Mouse (Mus musculus) small intestine, adult 2 months (tissue): ENCODE data around the gene Iqschfp.

Experiments
- CTCF ChIP-seq: fragments of 200-500 bp; IDR thresholded peaks from 2 replicates; pipeline ENCODE4 v1.5.1; 2012; ENCODE audit warnings: low read depth, mild to moderate bottlenecking, control low read depth, inconsistent platforms, low read length, moderate library complexity, mixed read lengths; ENCODE audit not compliant: insufficient replicate concordance, insufficient read length; ENCODE audit errors: extremely low read depth
- POLR2A ChIP-seq: fragments of 200-500 bp; IDR thresholded peaks from 2 replicates; pipeline ENCODE4 v1.6.1; 2012; ENCODE audit warnings: low read depth, mild to moderate bottlenecking, control low read depth, inconsistent platforms, low read length, moderate library complexity

- no peak for TF ChIP-seq CTCF
- TF ChIP-seq POLR2A: no peak
These were observed 379.8 kb downstream of the Iqschfp start for GRCm38 (mm10) chr3:68271881-68272280.
